Mouse (Mus musculus) MEL-GATA-1-ER (cell line): ENCODE data around the gene Clec2d.
"Not testable (repeated sequence)": the region's sequence is repeated elsewhere in the genome, so short reads cannot be mapped to it uniquely, and the experiment has no call there.

Source experiments
- DNase-seq: peaks from one replicate; pipeline ENCODE4 v3.0.0-alpha.2; 2012; ENCODE audit warnings: low read depth; ENCODE audit errors: extremely low read depth

Clec2d gene

DNA sequence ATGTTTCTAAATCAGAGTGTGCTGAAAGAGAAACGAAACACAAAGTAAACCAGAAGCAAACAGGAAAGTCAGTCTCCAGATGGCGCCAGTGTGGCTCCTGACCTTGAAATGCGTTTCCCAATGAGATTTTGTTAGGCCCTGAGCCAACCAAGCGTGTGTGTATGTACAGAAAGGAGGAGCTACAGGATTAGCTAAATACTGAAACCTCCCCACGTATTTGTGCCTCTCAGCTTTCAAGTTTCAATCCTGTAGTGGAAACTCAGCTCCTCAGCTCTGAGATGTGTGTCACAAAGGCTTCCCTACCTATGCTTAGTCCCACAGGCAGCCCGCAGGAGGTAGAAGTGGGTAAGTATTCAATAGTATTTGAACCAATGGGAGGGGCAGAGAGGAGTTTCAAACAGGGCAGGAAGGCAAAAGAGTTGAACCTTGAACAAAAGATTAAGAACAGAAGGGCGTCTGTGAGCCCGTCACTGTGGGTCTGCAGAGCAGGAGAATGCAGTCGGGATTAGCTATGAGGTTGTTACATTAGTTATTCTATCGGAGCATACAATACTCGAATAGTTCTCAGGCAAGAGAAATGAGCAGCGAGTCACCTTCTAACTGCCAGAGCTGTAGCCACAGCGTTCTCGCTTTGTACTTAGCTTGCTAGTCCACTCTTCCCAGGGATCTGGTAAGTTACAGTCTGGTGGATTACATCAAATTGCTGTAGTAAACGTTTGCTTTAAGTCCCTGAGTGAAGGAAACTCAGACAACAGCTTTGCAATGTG is at the start of gene Clec2d:
Clec2d (plus strand) TSS at position 213 of the 767 bp plus-strand sequence.
- DNase-seq = peak; percentile 89

GRCm38 (mm10) chr6:129132604-129133341 is 47.6 kb upstream of the Clec2d start:
- DNase-seq = no peak

DNA sequence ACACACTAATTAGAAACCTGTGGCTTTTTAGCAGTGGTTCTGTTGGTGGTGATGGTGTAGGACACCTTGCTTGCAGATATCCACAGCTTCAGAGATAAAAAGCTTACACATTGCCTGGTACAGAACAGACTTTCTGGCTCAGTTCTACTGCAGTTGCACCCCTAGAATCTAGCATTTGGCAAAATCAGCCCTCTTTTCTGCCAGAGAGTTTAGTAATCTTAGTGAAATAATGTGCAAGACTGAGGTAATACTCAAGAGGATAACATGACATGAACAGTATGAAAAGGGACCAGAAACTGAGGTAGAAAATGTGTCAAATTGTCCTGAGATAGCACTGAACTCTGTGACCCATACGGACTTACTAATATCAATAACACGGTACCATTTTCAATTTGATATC is 33.6 kb upstream of the Clec2d start:
- DNase-seq = no peak

- DNase-seq = no peak
Measured at GRCm38 (mm10) chr6:129160103-129160502, 20.3 kb upstream of the Clec2d start.

GRCm38 (mm10) chr6:129161136-129161535 is 19.3 kb upstream of the Clec2d start:
- DNase-seq = no peak

GRCm38 (mm10) chr6:129161951-129162350 is 18.5 kb upstream of the Clec2d start:
- no peak for DNase-seq

GRCm38 (mm10) chr6:129162587-129163159 is 17.7 kb upstream of the Clec2d start:
- DNase-seq = no peak

GRCm38 (mm10) chr6:129163606-129164005 is 16.8 kb upstream of the Clec2d start:
- no peak for DNase-seq

- no peak for DNase-seq
Measured at GRCm38 (mm10) chr6:129170925-129171324, 9.5 kb upstream of the Clec2d start.

DNA sequence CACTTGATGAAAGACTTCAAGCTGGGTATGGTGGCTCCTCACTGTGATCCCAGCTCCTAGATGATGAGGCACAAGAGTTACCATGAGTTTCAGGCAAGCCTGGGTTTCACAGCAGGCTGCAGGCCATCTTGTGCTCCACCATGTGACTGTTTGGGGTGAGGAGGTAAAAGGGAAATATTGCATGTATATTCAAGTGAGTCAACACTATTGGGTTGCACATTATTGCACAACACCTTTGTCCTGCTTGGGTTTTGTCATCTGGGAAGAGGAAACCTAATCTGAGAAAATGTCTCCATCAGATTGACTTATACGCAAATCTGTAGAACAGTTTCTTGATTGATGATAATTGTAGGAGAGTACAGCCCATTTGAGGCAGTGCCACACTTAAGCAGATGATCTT is 8.7 kb upstream of the Clec2d start:
- DNase-seq = no peak

DNA sequence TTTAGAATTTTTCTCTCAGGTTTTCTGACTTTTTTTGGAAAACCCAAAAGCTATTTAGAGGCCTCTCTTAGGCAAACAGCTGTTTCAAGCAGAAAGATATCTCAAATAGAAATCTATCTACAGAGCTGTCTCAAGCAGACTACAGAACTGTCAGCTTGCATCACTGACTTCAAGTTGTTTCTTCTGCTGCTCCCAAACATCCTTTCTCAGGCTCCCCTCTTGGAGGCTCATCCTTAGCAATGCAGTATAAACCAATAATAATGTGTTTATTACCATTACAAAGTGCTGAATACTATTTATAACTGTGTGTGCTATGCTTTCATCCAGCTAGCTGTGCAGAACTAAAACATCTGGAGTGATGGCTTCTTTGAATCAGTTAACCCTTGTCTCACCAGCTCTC is 5.6 kb upstream of the Clec2d start:
- DNase-seq = no peak

- DNase-seq = no peak
Measured at GRCm38 (mm10) chr6:129175612-129176011, 4.8 kb upstream of the Clec2d start.

DNA sequence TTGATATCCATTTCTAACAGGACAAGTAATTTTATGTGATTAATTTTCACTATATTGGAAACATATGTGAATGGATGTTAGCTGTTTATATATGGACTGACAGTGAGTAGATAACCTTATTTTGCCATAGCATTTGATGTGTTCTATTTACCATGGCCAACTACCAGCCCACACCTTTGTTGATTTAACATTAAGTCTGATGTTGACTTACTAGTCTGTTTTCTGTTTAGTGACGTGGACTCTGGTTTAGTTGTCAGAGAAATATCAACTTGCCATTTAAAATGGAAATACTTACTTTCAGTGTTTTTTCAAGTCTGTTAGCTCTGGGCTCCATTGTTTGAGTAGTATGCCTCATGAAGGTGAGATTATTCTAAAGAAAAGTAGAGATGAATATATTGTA is 3.8 kb upstream of the Clec2d start:
- DNase-seq = no peak

DNA sequence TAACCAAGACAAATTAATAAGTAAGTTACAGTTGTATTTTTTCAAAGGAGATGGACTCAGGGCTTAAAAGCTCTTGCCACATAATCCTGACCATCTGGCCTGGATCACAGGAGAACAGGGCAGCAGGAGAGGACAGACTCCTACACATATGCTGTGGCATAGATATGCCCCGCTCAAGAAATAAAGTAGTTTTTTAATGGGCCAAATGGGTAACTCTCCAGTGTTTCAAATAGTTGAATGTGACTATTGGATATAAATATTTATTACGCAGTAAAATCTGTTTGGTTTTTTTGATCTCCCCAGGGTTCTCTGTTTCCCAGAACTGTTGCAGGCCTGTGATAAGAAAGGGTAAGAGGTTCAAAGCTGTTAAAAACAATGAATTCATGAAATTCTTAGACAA is 1.1 kb upstream of the Clec2d start:
- no peak for DNase-seq

DNA sequence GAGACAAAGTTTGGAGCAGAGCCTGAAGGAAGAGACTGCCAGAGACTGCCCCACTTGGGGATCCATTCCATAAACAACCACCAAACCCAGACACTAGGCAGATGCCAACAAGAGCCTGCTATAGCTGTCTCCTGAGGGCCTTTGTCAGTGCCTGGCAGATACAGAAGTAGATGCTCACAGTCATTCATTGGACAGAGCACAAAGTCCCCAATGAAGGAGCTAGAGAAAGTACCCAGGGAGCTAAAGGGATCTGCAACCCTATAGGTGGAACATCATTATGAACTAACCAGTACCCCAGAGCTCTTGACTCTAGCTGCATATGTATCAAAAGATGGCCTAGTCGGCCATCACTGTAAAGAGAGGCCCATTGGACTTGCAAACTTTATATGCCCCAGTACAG is 584 bp upstream of the Clec2d start:
- not testable (repeated sequence) for DNase-seq

DNA sequence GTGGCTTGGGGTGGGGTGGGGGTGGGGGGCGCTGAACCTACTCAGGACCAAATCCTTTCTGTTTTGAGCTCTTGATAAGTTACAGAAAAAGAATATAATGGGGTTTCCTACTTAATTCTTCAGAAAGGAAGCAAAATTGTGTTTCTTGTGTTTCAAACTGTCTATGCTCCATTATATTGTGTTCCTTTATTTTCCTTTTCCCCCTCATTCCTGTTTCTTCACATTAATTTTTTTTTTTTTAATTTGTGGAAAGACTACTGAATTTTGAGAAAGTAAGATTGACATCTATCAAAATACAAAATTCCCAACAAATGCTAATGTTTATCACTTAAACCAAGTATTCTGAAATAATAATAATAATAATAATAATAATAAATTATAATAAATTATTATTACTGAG is 834 bp downstream of the Clec2d start:
- DNase-seq = no peak

GRCm38 (mm10) chr6:129181683-129182082 is 1.3 kb downstream of the Clec2d start:
- peak; percentile 15 for DNase-seq

- DNase-seq = no peak
Measured at GRCm38 (mm10) chr6:129182518-129182917, 2.1 kb downstream of the Clec2d start.

DNA sequence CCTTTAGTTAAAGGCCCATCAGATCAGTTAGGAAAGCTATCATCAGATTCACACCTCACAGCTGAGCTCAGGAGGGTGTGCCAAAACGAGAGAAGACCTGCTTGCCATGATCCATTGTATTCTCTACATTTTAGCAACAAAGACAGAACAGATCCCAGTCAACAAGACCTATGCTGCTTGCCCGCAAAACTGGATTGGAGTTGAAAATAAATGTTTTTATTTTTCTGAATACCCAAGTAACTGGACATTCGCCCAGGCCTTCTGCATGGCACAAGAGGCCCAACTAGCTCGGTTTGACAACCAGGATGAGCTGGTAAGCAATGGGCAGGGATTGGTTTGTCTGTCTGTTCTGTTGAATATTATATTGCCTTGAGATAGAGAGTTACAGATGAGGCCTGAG is 3.6 kb downstream of the Clec2d start:
- not testable (repeated sequence) for DNase-seq

DNA sequence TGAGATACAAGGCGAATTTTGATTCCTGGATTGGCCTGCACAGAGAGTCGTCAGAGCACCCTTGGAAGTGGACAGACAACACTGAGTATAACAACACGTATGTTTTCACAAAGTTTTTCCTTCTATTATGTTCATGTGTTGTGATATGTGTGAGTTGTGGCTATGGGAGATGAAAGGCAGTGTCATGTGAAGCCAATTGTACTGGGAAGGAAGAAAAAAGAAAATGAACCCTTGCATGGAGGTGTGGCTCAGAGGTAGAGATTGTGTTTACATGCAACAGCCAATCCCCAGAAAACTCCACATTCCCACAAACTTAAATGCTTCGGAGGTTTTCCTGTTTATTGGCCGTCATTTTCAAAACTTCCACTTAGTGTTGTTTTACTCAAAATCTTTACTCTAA is 4.4 kb downstream of the Clec2d start:
- no peak for DNase-seq

DNA sequence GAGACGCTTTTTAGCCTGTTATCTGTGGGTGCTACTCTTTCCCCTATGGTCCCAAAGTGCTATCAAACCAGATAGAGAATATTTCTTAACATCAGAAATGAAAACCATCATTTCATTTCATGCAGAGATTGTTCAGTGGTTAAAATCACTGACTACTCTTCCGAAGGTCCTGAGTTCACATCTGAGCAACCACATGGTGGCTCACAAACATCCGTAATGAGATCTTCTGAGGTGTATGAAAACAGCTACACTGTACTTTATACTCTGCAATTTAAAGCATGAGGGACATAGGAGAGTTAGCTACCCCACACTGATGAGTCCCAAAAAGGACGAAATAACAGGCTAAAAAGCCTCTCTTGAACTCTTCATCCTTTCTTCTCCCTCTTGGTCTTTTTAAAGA is 5.6 kb downstream of the Clec2d start:
- no peak for DNase-seq

DNA sequence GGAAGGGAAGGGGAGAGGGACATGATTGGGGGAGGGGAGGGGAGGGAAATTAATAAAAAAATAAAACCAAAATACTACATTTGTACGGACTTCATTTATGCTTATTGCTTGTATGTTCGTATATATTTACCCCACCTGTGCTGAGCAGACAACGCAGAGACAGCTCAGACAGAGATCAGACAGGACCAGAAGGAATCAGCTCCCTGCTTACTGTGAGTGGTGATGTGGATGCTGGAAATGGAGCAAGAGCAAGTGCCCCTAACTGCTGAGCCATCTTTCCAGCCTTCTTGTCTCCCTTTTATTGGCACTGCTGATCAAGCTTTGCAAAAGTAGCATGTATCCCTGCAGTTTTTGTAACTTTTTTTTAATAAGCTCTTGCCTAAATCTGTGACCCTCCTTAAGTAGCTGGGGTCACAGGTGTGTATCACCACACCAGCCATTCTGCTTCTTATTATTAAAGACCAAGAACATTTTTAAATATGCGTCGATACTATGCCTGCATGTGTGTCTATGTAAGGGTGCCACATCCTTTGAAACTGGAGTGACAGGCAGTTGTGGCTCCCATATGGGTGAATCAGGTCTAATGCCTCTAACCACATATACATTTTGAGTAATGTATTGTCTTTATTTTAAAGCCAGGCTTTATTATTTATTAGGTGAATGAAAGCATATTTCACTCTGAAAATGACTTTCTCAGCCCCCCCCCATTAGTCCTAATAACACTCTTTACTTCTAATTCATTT is 6.2 kb downstream of the Clec2d start:
- DNase-seq = no peak
